ENCODE assay signal across 7 mouse cellular contexts in genomic region chr17:47168105-47168504, GRCm38 (mm10).
DNase-seq lines count a peak whose midpoint lies in the region; ATAC-seq and TF ChIP-seq lines count a peak whose summit lies in the region.

No protein-coding gene starts in this region.

- H3K9me3 ChIP-seq in stomach, embryonic 16.5 days (replicated peaks; ENCODE audit: control insufficient read depth, low read length), result no peaks in the 10 kb centered on the region

- H3K27me3 ChIP-seq in heart, adult 2 months (ENCODE audit: control insufficient read depth, insufficient read depth, low read length), result no peaks in the 10 kb centered on the region
- H3K27me3 ChIP-seq in stomach, embryonic 16.5 days (ENCODE audit: control insufficient read depth, insufficient read depth, low read length), result no peaks in the 10 kb centered on the region

- DNase-seq in retina, postnatal 1 day, result peak; percentile 79
- no peak for DNase-seq in retina, embryonic 14.5 days (ENCODE audit: low spot score)
- DNase-seq in heart, adult 2 months, result peak; percentile 58 to 66
- DNase-seq in kidney, adult 8-10 months, result peak; percentile 32 to 41
- DNase-seq in right cerebral cortex, postnatal 25 days, result no peak

- no peaks in the 10 kb centered on the region for H3K36me3 ChIP-seq in heart, adult 2 months (ENCODE audit: control insufficient read depth, insufficient read depth, low read length)
- H3K36me3 ChIP-seq in stomach, embryonic 16.5 days (ENCODE audit: control insufficient read depth, insufficient read depth, low read length), result no peaks in the 10 kb centered on the region

- intact Hi-C loops in heart, adult 2 months (cut with DNase I), result no loop called here

- no peaks in the 10 kb centered on the region for H3K79me2 ChIP-seq in heart, adult 2 months (replicated peaks; ENCODE audit: control insufficient read depth, insufficient read depth, low read length)

- no peak for TF ChIP-seq POLR2A in heart, adult 2 months (IDR thresholded peaks at IDR 0.05; ENCODE audit: insufficient read depth, low read depth, low read length)

- no peak overlapping the region for H3K4me3 ChIP-seq in heart, adult 2 months
- no peak overlapping the region for H3K4me3 ChIP-seq in stomach, embryonic 16.5 days (replicated peaks; ENCODE audit: low read length)

- no peak for TF ChIP-seq CTCF in heart, adult 2 months (IDR thresholded peaks at IDR 0.05)

- TF ChIP-seq EP300 in heart, adult 2 months (IDR thresholded peaks at IDR 0.05; ENCODE audit: insufficient read depth, low read depth, low read length), result no peak

- peaks cover 6% of the 10 kb centered on the region for H3K4me1 ChIP-seq in heart, adult 2 months (ENCODE audit: control insufficient read depth, insufficient read depth, low read length)
- peaks cover 25% of the 10 kb centered on the region for H3K4me1 ChIP-seq in stomach, embryonic 16.5 days (ENCODE audit: control insufficient read depth, insufficient read depth, low read length)

- H3K4me2 ChIP-seq in stomach, embryonic 16.5 days (ENCODE audit: low read depth, low read length), result no peak overlapping the region

- no peak overlapping the region for H3K27ac ChIP-seq in heart, adult 2 months
- peak overlapping the region; percentile 5; the same call in 1 of the 2 replicates for H3K27ac ChIP-seq in stomach, embryonic 16.5 days (ENCODE audit: low read length)

- no peak overlapping the region for H3K9ac ChIP-seq in heart, adult 2 months (ENCODE audit: low read depth, low read length)
- no peak overlapping the region for H3K9ac ChIP-seq in stomach, embryonic 16.5 days (ENCODE audit: low read length)

- peak; percentile 75; the same call in 1 of the 2 replicates for ATAC-seq in stomach, embryonic 16.5 days (ENCODE audit: insufficient read depth, low FRiP score)
- no peak for ATAC-seq in frontal cortex, adult (ENCODE audit: low TSS enrichment)

- WGBS in heart, adult 2 months, result 28% methylated on average over 8 of the region's 8 CpGs
- 35% methylated on average over 8 of the region's 8 CpGs for WGBS in stomach, embryonic 16.5 days

Comparison
In these comparisons a context has a peak if more than half of its experiments do, and no peak if none do; other contexts are left out.
1. DNase-seq: peak in retina, postnatal 1 day (single experiment), heart, adult 2 months (2 of 2) and kidney, adult 8-10 months (2 of 2); none in retina, embryonic 14.5 days (single experiment) and right cerebral cortex, postnatal 25 days (single experiment).